Mouse (Mus musculus): ENCODE data around the gene Zfp385b.

- TF ChIP-seq CTCF (IDR thresholded peaks at IDR 0.05; ENCODE audit: control insufficient read depth, insufficient read depth, low read length) (no peak), POLR2A (IDR thresholded peaks at IDR 0.05; ENCODE audit: borderline replicate concordance, control insufficient read depth, low read depth, low read length) (no peak)
Measured at GRCm38 (mm10) chr2:77382766-77383165, 436.7 kb downstream of the Zfp385b start.
